Mouse (Mus musculus) ES-Bruce4 (cell line): ENCODE measurements around the gene Cc2d2b.

Experiments
- CTCF ChIP-seq: IDR thresholded peaks from one replicate; pipeline ENCODE4 v1.8.1; 2011; ENCODE audit warnings: low read depth, low read length
- EP300 ChIP-seq: IDR thresholded peaks from 2 replicates; pipeline ENCODE4 v1.6.1; 2011; ENCODE audit warnings: low read depth, low read length; ENCODE audit not compliant: insufficient read depth
- POLR2A ChIP-seq: IDR thresholded peaks from one replicate; pipeline ENCODE4 v1.8.1; 2011; ENCODE audit warnings: low read length; ENCODE audit not compliant: insufficient read depth

GRCm38 (mm10) chr19:40817901-40818532 is 69.5 kb downstream of the Cc2d2b start:
- TF ChIP-seq POLR2A (no peak), CTCF (no peak), EP300 (no peak)
